Mouse (Mus musculus) neural tube, embryonic 11.5 days (tissue): ENCODE measurements around the gene Defb36. TPM values are rescaled to one million over a fixed set of nuclear protein-coding genes. Genes with fewer than 3 reads are reported as not detected.

ENCODE experiments used
- ATAC-seq: fragments of 200-750 bp; cut with Nextera tagmentation; 2 replicates; pipeline ENCODE4 v1.8.0; 2017; ENCODE audit warnings: moderate number of reproducible peaks, mild to moderate bottlenecking, moderate TSS enrichment, moderate library complexity; ENCODE audit not compliant: insufficient read depth, low FRiP score, low TSS enrichment
- DNase-seq: peaks from one replicate; pipeline ENCODE4 v3.0.0-alpha.2; 2015; ENCODE audit warnings: low spot score
- H3K27ac ChIP-seq: fragments of 300-500 bp; sonication (generic); 2 replicates; pipeline ENCODE4 v1.5.1; 2014; ENCODE audit warnings: low read depth, mild to moderate bottlenecking, low read length
- H3K27me3 ChIP-seq: fragments of 300-500 bp; sonication (generic); 2 replicates; pipeline ENCODE4 v1.6.1; 2014; ENCODE audit warnings: mild to moderate bottlenecking, low read length, mixed read lengths; ENCODE audit not compliant: control insufficient read depth, insufficient read depth
- H3K36me3 ChIP-seq: fragments of 300-500 bp; sonication (generic); 2 replicates; pipeline ENCODE4 v1.6.1; 2014; ENCODE audit warnings: mild to moderate bottlenecking, low read length, moderate library complexity, mixed read lengths; ENCODE audit not compliant: control insufficient read depth, insufficient read depth
- H3K4me1 ChIP-seq: fragments of 300-500 bp; sonication (generic); 2 replicates; pipeline ENCODE4 v1.6.1; 2014; ENCODE audit warnings: low read length, mixed read lengths; ENCODE audit not compliant: control insufficient read depth, insufficient read depth
- H3K4me2 ChIP-seq: fragments of 300-500 bp; sonication (generic); 2 replicates; pipeline ENCODE4 v1.6.1; 2014; ENCODE audit warnings: low read depth, mild to moderate bottlenecking, moderate library complexity
- H3K4me3 ChIP-seq: fragments of 300-500 bp; sonication (generic); 2 replicates; pipeline ENCODE4 v1.5.1; 2014; ENCODE audit warnings: low read depth, low read length
- H3K9ac ChIP-seq: fragments of 300-500 bp; sonication (generic); 2 replicates; pipeline ENCODE4 v1.6.1; 2014; ENCODE audit warnings: mild to moderate bottlenecking, low read length
- H3K9me3 ChIP-seq: fragments of 300-500 bp; sonication (generic); 2 replicates; pipeline ENCODE4 v1.6.1; 2016; ENCODE audit warnings: low read length; ENCODE audit not compliant: control insufficient read depth
- WGBS: fragments of 180-500 bp; shearing (Covaris S2); extraction: QIAGEN DNeasy Blood & Tissue Kit; methylation state at CpG from one replicate; pipeline ENCODE4 v1.1.7; 2014; 5-methylcytosine and 5-hydroxymethylcytosine counted together
- polyA plus RNA-seq: library from polyadenylated mRNA; unstranded; fragments of >200 nt; fragmentation: Nextera tagmentation; extraction: Ambion mirVana; gene quantifications from 2 replicates; pipeline ENCODE4 v1.2.1, GENCODE M21; 2014

Defb36 gene
- polyA plus RNA-seq, 1 experiment from 2014 or later: not detected

DNA sequence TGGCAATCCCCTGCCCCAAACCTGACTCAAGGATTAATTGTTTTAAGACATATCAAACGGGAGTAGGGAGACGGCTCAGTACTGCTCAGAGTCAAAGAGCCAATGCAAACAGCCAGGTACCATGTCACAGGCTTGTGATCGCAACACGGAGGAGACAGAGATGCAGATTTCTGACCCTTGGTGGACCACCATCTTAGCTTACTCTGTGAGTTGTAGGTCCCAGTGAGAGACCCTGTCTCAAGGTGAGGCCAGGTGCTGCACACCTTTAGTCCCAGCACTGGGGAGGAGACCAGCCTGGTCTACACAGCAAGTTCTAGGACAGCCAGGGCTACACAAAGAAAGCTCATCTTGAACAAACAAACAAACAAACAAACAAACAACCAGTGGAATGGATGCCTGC, 33.3 kb downstream of the Defb36 start:
- no peak overlapping the region for H3K27ac ChIP-seq
- ATAC-seq: no peak
- H3K9me3 ChIP-seq: no peaks in the 10 kb centered on the region
- no peaks in the 10 kb centered on the region for H3K27me3 ChIP-seq
- H3K9ac ChIP-seq: no peak overlapping the region
- 85% methylated on average over 4 of the region's 4 CpGs for WGBS
- H3K4me1 ChIP-seq: 0 out of 2 replicates have a peak, but pooled peaks cover 6% of the 10 kb centered on the region
- no peaks in the 10 kb centered on the region for H3K36me3 ChIP-seq
- H3K4me3 ChIP-seq: no peak overlapping the region
- no peak overlapping the region for H3K4me2 ChIP-seq
- DNase-seq: no peak

DNA sequence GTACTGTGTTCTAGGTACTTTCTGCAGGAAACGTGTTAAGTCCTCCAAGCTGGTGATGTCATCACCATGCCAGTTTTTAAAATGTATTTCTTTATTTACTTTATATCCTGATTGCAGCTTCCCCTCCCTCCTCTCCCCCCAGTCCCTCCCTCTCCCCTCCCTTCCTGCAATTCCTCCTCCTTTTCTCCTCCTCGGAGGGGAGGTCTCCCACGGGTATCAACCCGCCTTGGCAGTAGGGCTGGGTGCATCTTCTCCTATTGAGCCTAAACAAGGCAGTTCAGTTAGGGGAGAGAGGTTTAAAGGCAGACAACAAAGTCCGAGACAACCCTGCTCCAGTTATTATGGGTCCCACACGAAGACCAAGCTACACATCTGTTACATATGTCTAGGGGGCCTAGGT, 34.7 kb downstream of the Defb36 start:
- H3K9me3 ChIP-seq: no peaks in the 10 kb centered on the region
- no peak overlapping the region for H3K4me3 ChIP-seq
- no peaks in the 10 kb centered on the region for H3K36me3 ChIP-seq
- DNase-seq: no peak
- no peak for ATAC-seq
- H3K9ac ChIP-seq: no peak overlapping the region
- no peak overlapping the region for H3K27ac ChIP-seq
- H3K27me3 ChIP-seq: no peaks in the 10 kb centered on the region
- 64% methylated on average over 6 of the region's 6 CpGs for WGBS
- 0 out of 2 replicates have a peak, but pooled peaks cover 6% of the 10 kb centered on the region for H3K4me1 ChIP-seq
- no peak overlapping the region for H3K4me2 ChIP-seq

DNA sequence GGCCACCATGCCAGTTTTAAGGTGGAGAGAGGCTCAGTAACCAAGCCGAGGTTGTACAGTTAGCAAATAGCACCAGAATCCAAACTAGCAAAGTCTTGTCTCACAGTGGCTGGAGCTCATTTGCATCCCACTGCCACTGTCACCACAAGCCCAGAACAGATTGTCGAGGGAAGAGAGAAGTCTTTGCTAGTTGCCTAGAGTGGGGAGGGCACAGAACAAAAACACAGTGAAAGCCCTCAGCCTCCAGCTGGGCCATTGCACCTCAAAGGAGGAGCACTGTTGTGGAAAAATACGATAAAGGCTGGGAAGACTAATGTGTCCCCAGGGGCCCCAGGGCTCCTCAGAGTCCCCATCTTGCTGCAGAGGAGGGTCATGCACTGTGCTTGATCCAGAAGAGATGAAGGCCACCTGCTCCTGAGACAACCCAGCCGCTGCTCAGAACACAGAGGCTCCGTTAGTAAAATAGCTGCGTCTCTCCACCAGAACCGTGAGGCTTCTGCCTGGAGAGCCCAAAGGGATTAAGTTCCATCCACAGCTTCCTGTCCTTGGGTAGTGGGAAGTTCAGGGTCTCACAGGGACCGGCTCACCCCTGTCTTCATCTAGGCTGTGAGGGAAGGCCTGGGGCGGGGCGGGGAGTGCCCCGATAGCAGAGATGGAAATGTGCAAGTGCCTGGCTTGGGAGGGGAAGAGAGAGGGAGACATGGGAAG, 35.4 kb downstream of the Defb36 start:
- Histone ChIP-seq H3K9ac (no peak overlapping the region), H3K27ac (no peak overlapping the region), H3K9me3 (no peaks in the 10 kb centered on the region), H3K4me1 (0 out of 2 replicates have a peak, but pooled peaks cover 6% of the 10 kb centered on the region), H3K27me3 (no peaks in the 10 kb centered on the region), H3K4me2 (no peak overlapping the region), H3K36me3 (no peaks in the 10 kb centered on the region), H3K4me3 (no peak overlapping the region)
- DNase-seq: peak; percentile 64
- 12% methylated on average over 11 of the region's 11 CpGs for WGBS
- peak; percentile 61; the same call in 1 of the 2 replicates for ATAC-seq

DNA sequence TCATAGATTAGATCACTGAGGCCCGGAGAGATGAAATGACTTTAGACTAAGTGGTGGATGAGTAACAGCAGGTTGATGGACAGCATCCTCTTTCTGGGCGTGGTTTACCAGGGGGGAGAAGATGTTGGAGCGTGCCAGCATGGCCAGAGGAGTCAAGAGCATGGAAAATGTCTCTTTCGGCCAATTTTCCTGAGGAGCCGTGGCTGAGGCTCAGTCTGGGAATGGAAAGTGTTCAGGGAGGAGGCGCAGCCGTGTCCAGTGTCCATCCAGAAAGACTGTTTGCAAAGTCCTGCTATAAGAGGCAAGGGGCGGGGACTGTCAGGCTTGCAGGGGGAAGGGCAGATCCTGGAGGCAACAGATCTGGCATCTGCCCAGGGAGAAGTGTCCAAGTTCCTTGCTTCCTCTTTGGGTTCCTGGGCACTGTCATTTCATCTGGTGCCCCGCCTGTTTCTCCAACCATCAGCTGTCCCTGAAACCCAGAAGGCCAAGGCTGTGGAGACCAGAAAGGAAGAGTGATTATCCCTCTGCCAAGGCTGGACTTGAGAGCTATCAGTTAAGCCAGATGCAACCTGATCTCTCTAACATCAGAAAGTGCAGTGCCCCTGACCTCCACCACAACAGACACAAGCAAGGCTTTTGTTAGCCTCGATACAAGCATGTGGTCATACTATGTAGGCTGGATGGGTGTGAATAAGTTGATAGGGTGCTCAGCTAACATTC, 48.9 kb downstream of the Defb36 start:
- 77% methylated on average over 10 of the region's 10 CpGs for WGBS
- DNase-seq (no peak), ATAC-seq (no peak)
- Histone ChIP-seq H3K4me3 (no peak overlapping the region), H3K4me2 (no peak overlapping the region), H3K9me3 (no peaks in the 10 kb centered on the region), H3K27me3 (no peaks in the 10 kb centered on the region), H3K36me3 (no peaks in the 10 kb centered on the region), H3K4me1 (0 out of 2 replicates have a peak, but pooled peaks cover 3% of the 10 kb centered on the region), H3K27ac (no peak overlapping the region), H3K9ac (no peak overlapping the region)

DNA sequence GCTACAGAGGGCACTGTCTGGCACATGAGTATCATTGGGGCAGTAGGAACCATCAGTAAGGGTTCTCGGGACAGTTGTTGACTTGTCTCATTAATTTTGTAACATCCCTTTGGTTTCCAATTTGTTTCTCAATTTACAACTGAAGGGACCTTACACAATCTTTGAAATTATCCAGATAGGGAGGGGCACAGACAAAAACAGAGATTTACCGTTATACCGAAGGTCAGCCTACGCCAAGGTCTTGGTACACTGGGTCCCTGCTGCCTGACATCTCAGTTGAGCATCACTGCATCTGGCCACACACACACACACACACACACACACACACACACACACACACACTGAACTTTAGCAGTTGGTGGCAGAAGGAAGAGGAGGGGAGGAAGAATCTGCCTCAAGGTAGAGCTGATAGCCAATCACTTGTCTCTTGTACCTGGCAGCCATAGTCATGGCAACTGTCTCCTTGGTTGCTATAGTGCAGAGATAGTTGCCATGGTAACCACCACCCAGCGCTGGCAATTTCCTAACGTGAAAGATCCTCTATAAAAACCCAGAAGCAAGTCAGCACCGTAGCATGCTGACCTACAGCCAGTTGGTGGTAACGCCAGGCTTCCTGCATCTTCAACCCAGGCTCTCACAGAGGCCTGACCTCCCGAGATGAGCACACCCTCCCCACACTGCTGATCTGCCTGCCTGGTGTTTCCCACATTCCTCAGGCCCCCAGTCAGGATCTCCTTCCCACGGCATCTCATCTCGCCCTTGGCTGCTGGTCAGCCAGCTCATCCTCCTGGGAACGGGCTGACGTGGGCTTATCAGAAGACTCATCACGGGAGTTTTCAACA, 50.0 kb downstream of the Defb36 start:
- H3K9me3 ChIP-seq: no peaks in the 10 kb centered on the region
- no peak for ATAC-seq
- no peaks in the 10 kb centered on the region for H3K36me3 ChIP-seq
- no peaks in the 10 kb centered on the region for H3K27me3 ChIP-seq
- H3K9ac ChIP-seq: no peak overlapping the region
- H3K27ac ChIP-seq: no peak overlapping the region
- H3K4me2 ChIP-seq: no peak overlapping the region
- 55% methylated on average over 14 of the region's 14 CpGs for WGBS
- no peak overlapping the region for H3K4me3 ChIP-seq
- no peak for DNase-seq
- 0 out of 2 replicates have a peak, but pooled peaks cover 3% of the 10 kb centered on the region for H3K4me1 ChIP-seq

DNA sequence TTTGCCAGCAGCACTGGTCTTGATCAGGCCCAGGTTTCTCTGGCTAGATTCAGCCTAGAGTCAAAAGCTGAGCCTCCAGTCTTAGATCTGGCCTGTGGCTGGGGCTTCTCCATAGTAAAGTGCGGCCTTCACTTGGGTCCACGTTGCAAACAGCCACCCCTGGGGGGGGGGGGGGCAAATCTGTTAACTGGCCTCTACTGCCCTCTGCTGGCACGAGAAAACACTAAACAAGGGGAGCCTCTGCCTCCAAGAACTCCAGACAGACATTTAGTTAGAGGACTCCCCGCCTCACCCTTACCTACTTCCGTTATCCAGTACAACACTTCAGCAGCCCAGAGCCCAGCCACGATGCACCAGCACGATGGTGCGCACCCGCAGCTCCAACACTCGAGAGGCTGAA, 53.3 kb downstream of the Defb36 start:
- Histone ChIP-seq H3K4me3 (no peak overlapping the region), H3K27ac (no peak overlapping the region), H3K36me3 (no peaks in the 10 kb centered on the region), H3K27me3 (no peaks in the 10 kb centered on the region), H3K4me1 (0 out of 2 replicates have a peak, but pooled peaks cover 3% of the 10 kb centered on the region), H3K9me3 (no peaks in the 10 kb centered on the region), H3K9ac (no peak overlapping the region), H3K4me2 (no peak overlapping the region)
- WGBS: 59% methylated on average over 10 of the region's 10 CpGs
- DNase-seq (no peak), ATAC-seq (no peak)

DNA sequence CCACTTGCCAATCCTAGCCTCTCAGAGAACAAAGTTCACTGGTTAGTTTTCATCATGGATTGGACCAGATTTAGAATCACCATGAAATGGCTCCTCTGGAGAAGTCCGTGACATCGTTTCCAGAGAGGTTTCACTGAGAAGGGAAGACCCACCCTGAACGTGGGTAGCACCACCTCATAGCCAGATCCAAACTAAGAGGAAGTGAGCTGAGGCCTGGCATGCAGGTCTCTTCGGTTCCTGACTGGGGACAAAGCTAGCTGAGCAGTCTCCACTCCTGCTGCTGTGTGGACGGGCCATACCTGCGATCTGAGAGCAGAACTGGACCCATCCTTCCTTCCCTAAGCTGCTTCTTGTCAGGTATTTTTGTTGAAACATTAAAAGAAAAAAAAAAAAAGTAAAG, 57.0 kb downstream of the Defb36 start:
- H3K4me3 ChIP-seq: no peak overlapping the region
- no peak overlapping the region for H3K9ac ChIP-seq
- H3K4me2 ChIP-seq: no peak overlapping the region
- DNase-seq (no peak), ATAC-seq (no peak)
- 79% methylated on average over 6 of the region's 6 CpGs for WGBS
- H3K27me3 ChIP-seq: no peaks in the 10 kb centered on the region
- no peaks in the 10 kb centered on the region for H3K9me3 ChIP-seq
- no peaks in the 10 kb centered on the region for H3K36me3 ChIP-seq
- H3K4me1 ChIP-seq: no peaks in the 10 kb centered on the region
- no peak overlapping the region for H3K27ac ChIP-seq
